Mouse (Mus musculus) mouse embryonic stem cell (cell line): ENCODE data around the gene Srrm4.

Experiments
- in situ Hi-C, 2 experiments: fragments of 300-500 bp; cut with MboI; formaldehyde crosslinking; loops; 1 replicate in 1 of 2; 3 replicates in 1 of 2; pipeline ENCODE4 v1.14.3; 2019 to 2020; ENCODE audit warnings: low sequenced_read_pairs in 2 of 2, low pct_unique_long_range_greater_than_20kb in 1 of 2, mixed read lengths in 1 of 2; ENCODE audit not compliant: unreplicated experiment in 1 of 2

Srrm4 gene

GRCm38 (mm10) chr5:116422699-116423201 is 168.9 kb downstream of the Srrm4 start, which contains the start of gene Hspb8:
Hspb8 (minus strand) TSS chr5:116422864.
- in situ Hi-C loops = no loop called here

GRCm38 (mm10) chr5:116421791-116422481 is 169.7 kb downstream of the Srrm4 start:
- in situ Hi-C loops = no loop called here

- in situ Hi-C loops = no loop called here
Measured at GRCm38 (mm10) chr5:116420759-116421225, 170.8 kb downstream of the Srrm4 start.

- in situ Hi-C loops = no loop called here
Measured at GRCm38 (mm10) chr5:116420213-116420612, 171.4 kb downstream of the Srrm4 start.

GRCm38 (mm10) chr5:116419322-116420045 is 172.1 kb downstream of the Srrm4 start:
- in situ Hi-C loops = no loop called here

GRCm38 (mm10) chr5:116416208-116416607 is 175.4 kb downstream of the Srrm4 start:
- in situ Hi-C loops = no loop called here

- in situ Hi-C loops = no loop called here
Measured at GRCm38 (mm10) chr5:116409689-116410590, 181.7 kb downstream of the Srrm4 start.

- in situ Hi-C loops = no loop called here
Measured at GRCm38 (mm10) chr5:116408965-116409364, 182.7 kb downstream of the Srrm4 start.

GRCm38 (mm10) chr5:116407936-116408335 is 183.7 kb downstream of the Srrm4 start:
- in situ Hi-C loops = no loop called here

- in situ Hi-C loops = no loop called here
Measured at GRCm38 (mm10) chr5:116407321-116407720, 184.3 kb downstream of the Srrm4 start.

- in situ Hi-C loops = no loop called here
Measured at GRCm38 (mm10) chr5:116406507-116406906, 185.1 kb downstream of the Srrm4 start.

GRCm38 (mm10) chr5:116405934-116406333 is 185.7 kb downstream of the Srrm4 start:
- in situ Hi-C loops = no loop called here

- in situ Hi-C loops = no loop called here
Measured at GRCm38 (mm10) chr5:116404063-116404462, 187.6 kb downstream of the Srrm4 start.

- in situ Hi-C loops = no loop called here
Measured at GRCm38 (mm10) chr5:116400801-116401200, 190.8 kb downstream of the Srrm4 start.

GRCm38 (mm10) chr5:116400042-116400730 is 191.4 kb downstream of the Srrm4 start:
- in situ Hi-C loops = no loop called here

- in situ Hi-C loops = no loop called here
Measured at GRCm38 (mm10) chr5:116396104-116396503, 195.5 kb downstream of the Srrm4 start.

GRCm38 (mm10) chr5:116392603-116393002 is 199.0 kb downstream of the Srrm4 start:
- in situ Hi-C loops = no loop called here

- in situ Hi-C loops = no loop called here
Measured at GRCm38 (mm10) chr5:116389856-116390542, 201.6 kb downstream of the Srrm4 start.
